Mouse (Mus musculus) midbrain, embryonic 11.5 days (tissue): ENCODE results near the gene Casz1. TPM values are rescaled to one million over a fixed set of nuclear protein-coding genes. Genes with fewer than 3 reads are reported as not detected.
A peak's percentile ranks its signal among the peaks of the same experiment; 100 is the strongest.

Experiments used
- ATAC-seq: fragments of 200-750 bp; cut with Nextera tagmentation; 2 replicates; pipeline ENCODE4 v1.8.0; 2017; ENCODE audit warnings: moderate TSS enrichment, moderate library complexity; ENCODE audit not compliant: low FRiP score
- DNase-seq: peaks from one replicate; pipeline ENCODE4 v3.0.0; 2015; ENCODE audit warnings: low spot score; ENCODE audit errors: missing footprints
- H3K27ac ChIP-seq: fragments of 300-500 bp; sonication (generic); 2 replicates; pipeline ENCODE4 v1.5.1; 2014; ENCODE audit warnings: low read depth, low read length
- H3K27me3 ChIP-seq: fragments of 300-500 bp; sonication (generic); 2 replicates; pipeline ENCODE4 v1.6.1; 2014; ENCODE audit warnings: mild to moderate bottlenecking, low read length, moderate library complexity, mixed read lengths; ENCODE audit not compliant: control insufficient read depth, insufficient read depth
- H3K36me3 ChIP-seq: fragments of 300-500 bp; sonication (generic); 2 replicates; pipeline ENCODE4 v1.6.1; 2014; ENCODE audit warnings: mild to moderate bottlenecking, low read length, moderate library complexity, mixed read lengths; ENCODE audit not compliant: control insufficient read depth, insufficient read depth
- H3K4me1 ChIP-seq: fragments of 300-500 bp; sonication (generic); 2 replicates; pipeline ENCODE4 v1.6.1; 2014; ENCODE audit warnings: low read length; ENCODE audit not compliant: control insufficient read depth, insufficient read depth
- H3K4me2 ChIP-seq: fragments of 300-500 bp; sonication (generic); 2 replicates; pipeline ENCODE4 v1.6.1; 2014; ENCODE audit warnings: mild to moderate bottlenecking, moderate library complexity
- H3K4me3 ChIP-seq: fragments of 300-500 bp; sonication (generic); 2 replicates; pipeline ENCODE4 v1.5.1; 2014; ENCODE audit warnings: low read depth, low read length
- H3K9ac ChIP-seq: fragments of 300-500 bp; sonication (generic); 2 replicates; pipeline ENCODE4 v1.6.1; 2014; ENCODE audit warnings: low read length
- H3K9me3 ChIP-seq: fragments of 300-500 bp; sonication (generic); 2 replicates; pipeline ENCODE4 v1.6.1; 2016; ENCODE audit warnings: low read length; ENCODE audit not compliant: control insufficient read depth
- WGBS: fragments of 180-500 bp; shearing (Covaris S2); extraction: QIAGEN DNeasy Blood & Tissue Kit; methylation state at CpG from one replicate; pipeline ENCODE4 v1.1.7; 2014; 5-methylcytosine and 5-hydroxymethylcytosine counted together
- polyA plus RNA-seq: library from polyadenylated mRNA; unstranded; fragments of >200 nt; fragmentation: Nextera tagmentation; extraction: Ambion mirVana; gene quantifications from 2 replicates; pipeline ENCODE4 v1.2.1, GENCODE M21; 2014

Gene Casz1
- polyA plus RNA-seq, 1 experiment from 2014 or later: 1.6 TPM

DNA sequence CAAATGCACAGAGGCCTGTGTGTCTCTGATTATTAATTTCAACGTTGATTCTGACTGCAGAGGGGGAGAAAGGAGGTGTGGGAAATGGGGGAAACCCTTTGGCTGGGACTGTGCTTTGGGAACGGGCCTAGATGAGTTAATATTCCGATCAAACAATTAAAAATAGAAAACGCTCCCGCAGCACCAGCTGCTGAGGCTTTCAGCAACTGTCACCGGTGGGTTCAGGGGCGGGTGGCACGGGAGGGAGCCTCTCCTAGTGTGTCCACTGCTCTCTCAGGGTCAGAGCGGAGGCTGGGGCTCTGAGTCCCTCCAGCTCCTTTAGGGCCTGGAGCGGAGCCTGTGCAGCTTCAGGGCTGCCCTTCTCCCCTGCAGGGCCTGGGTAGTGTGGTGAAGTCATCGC, 105.3 kb downstream of the Casz1 start:
- H3K4me2 ChIP-seq: no peak overlapping the region
- H3K27me3 ChIP-seq: peaks cover 34% of the 10 kb centered on the region
- no peak for DNase-seq
- H3K4me3 ChIP-seq: no peak overlapping the region
- H3K36me3 ChIP-seq: no peaks in the 10 kb centered on the region
- H3K9me3 ChIP-seq: no peaks in the 10 kb centered on the region
- H3K9ac ChIP-seq: no peak overlapping the region
- H3K27ac ChIP-seq: no peak overlapping the region
- ATAC-seq: no peak
- WGBS: 84% methylated on average over 11 of the region's 11 CpGs
- H3K4me1 ChIP-seq: peaks cover 10% of the 10 kb centered on the region

GRCm38 (mm10) chr4:148912134-148912533, 107.9 kb downstream of the Casz1 start:
- Histone ChIP-seq H3K9me3 (no peaks in the 10 kb centered on the region), H3K4me1 (peaks cover 15% of the 10 kb centered on the region), H3K4me3 (no peak overlapping the region), H3K9ac (no peak overlapping the region), H3K36me3 (no peaks in the 10 kb centered on the region), H3K27ac (no peak overlapping the region), H3K27me3 (peaks cover 22% of the 10 kb centered on the region), H3K4me2 (no peak overlapping the region)
- WGBS: 57% methylated on average over 7 of the region's 7 CpGs
- no peak for ATAC-seq
- no peak for DNase-seq

GRCm38 (mm10) chr4:148912826-148913590, 108.8 kb downstream of the Casz1 start:
- H3K27me3 ChIP-seq: peaks cover 30% of the 10 kb centered on the region
- no peaks in the 10 kb centered on the region for H3K9me3 ChIP-seq
- DNase-seq: no peak
- ATAC-seq: no peak
- H3K4me1 ChIP-seq: peaks cover 15% of the 10 kb centered on the region
- no peak overlapping the region for H3K27ac ChIP-seq
- no peak overlapping the region for H3K4me2 ChIP-seq
- H3K36me3 ChIP-seq: no peaks in the 10 kb centered on the region
- no peak overlapping the region for H3K9ac ChIP-seq
- WGBS: 55% methylated on average over 8 of the region's 8 CpGs
- H3K4me3 ChIP-seq: no peak overlapping the region

DNA sequence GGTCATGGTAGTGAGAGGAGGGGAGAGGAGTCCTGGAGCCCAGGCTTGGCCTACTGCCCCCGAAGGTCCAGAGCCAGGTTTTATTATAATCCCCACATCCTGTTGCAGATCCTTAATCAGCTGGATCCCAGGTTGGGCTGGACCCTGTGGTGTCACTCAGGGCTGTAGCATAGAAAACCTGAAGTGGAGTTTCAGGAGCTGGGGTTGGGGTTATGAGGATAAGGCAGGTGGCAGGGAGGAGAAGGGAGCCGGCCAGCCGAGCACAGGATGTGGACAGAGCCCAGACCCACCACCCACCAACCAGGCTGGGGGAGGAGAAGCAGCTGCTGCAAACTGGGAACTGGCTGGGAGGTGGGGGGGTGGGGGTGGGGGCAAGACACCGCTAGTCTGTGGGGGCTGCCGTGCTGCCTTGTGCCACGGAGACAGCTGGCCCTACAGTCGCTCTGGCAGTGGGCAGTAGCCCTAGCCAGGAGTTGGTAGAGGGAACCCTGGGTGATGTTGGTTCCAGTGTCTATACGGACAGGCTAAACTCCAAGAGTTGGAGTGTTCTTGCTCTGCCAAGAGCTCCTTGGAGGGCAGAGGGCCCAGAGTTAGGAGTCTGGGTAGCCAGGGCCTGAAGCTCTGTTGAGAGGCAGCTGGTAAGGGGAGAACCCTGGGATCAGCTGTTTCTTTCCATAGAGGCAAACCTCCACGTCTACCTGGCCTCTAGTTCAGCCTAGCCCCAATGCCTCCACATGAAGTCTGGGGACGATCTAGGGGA, 110.8 kb downstream of the Casz1 start:
- Histone ChIP-seq H3K9ac (no peak overlapping the region), H3K4me3 (no peak overlapping the region), H3K9me3 (no peaks in the 10 kb centered on the region), H3K27ac (0 out of 2 replicates have a peak overlapping the region, but pooled peaks have one; percentile 14), H3K27me3 (peaks cover 48% of the 10 kb centered on the region), H3K4me2 (no peak overlapping the region), H3K4me1 (peaks cover 15% of the 10 kb centered on the region), H3K36me3 (no peaks in the 10 kb centered on the region)
- WGBS: 44% methylated on average over 10 of the region's 10 CpGs
- DNase-seq (peak; percentile 97), ATAC-seq (peak; percentile 84)

DNA sequence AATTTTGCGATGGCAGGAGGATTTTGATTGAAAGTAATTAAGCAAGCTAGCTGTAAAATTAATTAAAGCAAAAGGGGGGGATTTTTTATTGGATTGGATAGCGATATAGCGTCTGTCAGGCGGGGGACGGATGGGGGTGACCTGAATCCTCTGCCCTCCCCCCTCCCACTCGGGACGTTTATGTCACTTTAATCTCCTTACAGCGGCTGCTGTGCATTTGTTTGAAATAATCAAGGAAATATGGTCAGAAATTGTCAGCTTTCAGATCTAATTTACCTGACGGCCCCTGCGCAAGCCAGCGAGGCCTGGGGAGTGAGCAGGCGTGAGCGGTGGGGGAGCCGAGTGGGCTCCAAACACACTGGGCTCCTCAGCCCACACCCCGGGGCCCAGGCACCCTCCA, 111.6 kb downstream of the Casz1 start:
- Histone ChIP-seq H3K9ac (no peak overlapping the region), H3K4me1 (peaks cover 18% of the 10 kb centered on the region), H3K9me3 (no peaks in the 10 kb centered on the region), H3K27ac (no peak overlapping the region), H3K36me3 (no peaks in the 10 kb centered on the region), H3K4me2 (no peak overlapping the region), H3K27me3 (peaks cover 55% of the 10 kb centered on the region), H3K4me3 (no peak overlapping the region)
- ATAC-seq (no peak), DNase-seq (no peak)
- WGBS: 83% methylated on average over 15 of the region's 15 CpGs

- no peak for ATAC-seq
- Histone ChIP-seq H3K27me3 (peaks cover 70% of the 10 kb centered on the region), H3K4me1 (peaks cover 23% of the 10 kb centered on the region), H3K9me3 (no peaks in the 10 kb centered on the region), H3K4me2 (no peak overlapping the region), H3K4me3 (no peak overlapping the region), H3K9ac (no peak overlapping the region), H3K36me3 (no peaks in the 10 kb centered on the region), H3K27ac (no peak overlapping the region)
- 68% methylated on average over 15 of the region's 15 CpGs for WGBS
- no peak for DNase-seq
Observed at GRCm38 (mm10) chr4:148918707-148919447, 114.6 kb downstream of the Casz1 start.

GRCm38 (mm10) chr4:148920610-148921009, 116.4 kb downstream of the Casz1 start:
- H3K9me3 ChIP-seq: no peaks in the 10 kb centered on the region
- no peak overlapping the region for H3K27ac ChIP-seq
- H3K27me3 ChIP-seq: peaks cover 78% of the 10 kb centered on the region
- DNase-seq (no peak), ATAC-seq (no peak)
- H3K4me3 ChIP-seq: no peak overlapping the region
- peaks cover 20% of the 10 kb centered on the region for H3K4me1 ChIP-seq
- no peak overlapping the region for H3K4me2 ChIP-seq
- WGBS: 65% methylated on average over 11 of the region's 11 CpGs
- H3K9ac ChIP-seq: no peak overlapping the region
- no peaks in the 10 kb centered on the region for H3K36me3 ChIP-seq

GRCm38 (mm10) chr4:148922221-148922700, 118.0 kb downstream of the Casz1 start:
- no peaks in the 10 kb centered on the region for H3K36me3 ChIP-seq
- H3K27me3 ChIP-seq: peaks cover 83% of the 10 kb centered on the region
- no peaks in the 10 kb centered on the region for H3K9me3 ChIP-seq
- H3K4me3 ChIP-seq: peak overlapping the region; percentile 3; the same call in 1 of the 2 replicates
- peaks cover 33% of the 10 kb centered on the region for H3K4me1 ChIP-seq
- H3K27ac ChIP-seq: peak overlapping the region; percentile 7; the same call in 1 of the 2 replicates
- ATAC-seq: peak; percentile 54
- H3K4me2 ChIP-seq: peak overlapping the region; percentile 40
- WGBS: 9% methylated on average over 16 of the region's 16 CpGs
- peak; percentile 92 for DNase-seq
- peak overlapping the region; percentile 36; the same call in 1 of the 2 replicates for H3K9ac ChIP-seq
